Mouse (Mus musculus) embryonic stem cell, embryonic (primary cell): ENCODE measurements around the gene Olfr934.

Experiments
- CTCF ChIA-PET, 4 experiments: fragments of 300-600 bp in 2 of 4; fragments of 350-600 bp in 2 of 4; sonication (Branson Sonifier 250); formaldehyde crosslinking; loops; one replicate each; lab custom pipeline; 2022; ENCODE audit warnings: inconsistent platforms in 2 of 4; lab: Charles Lee
- POLR2A ChIA-PET, 4 experiments: fragments of 300-600 bp in 2 of 4; fragments of 350-600 bp in 2 of 4; sonication (Branson Sonifier 250); formaldehyde crosslinking; loops; one replicate each; lab custom pipeline; 2022; ENCODE audit warnings: antibody characterized with exemption in 4 of 4, inconsistent platforms in 1 of 4; lab: Charles Lee

Olfr934 gene

GRCm38 (mm10) chr9:38988215-38988614, at the start of gene Olfr934:
Gene Olfr934, minus strand, starts transcription at chr9:38988315.
- ChIA-PET CTCF (no interaction called here), POLR2A (no interaction called here)

GRCm38 (mm10) chr9:39023277-39023676, 35.2 kb upstream of the Olfr934 start, which contains the start of gene Olfr146:
Gene Olfr146, minus strand, starts transcription at chr9:39023377.
- ChIA-PET POLR2A (no interaction called here), CTCF (no interaction called here)

GRCm38 (mm10) chr9:38999583-38999982, 11.5 kb upstream of the Olfr934 start, which contains the start of gene Olfr935:
Gene Olfr935, minus strand, starts transcription at chr9:38999683.
- POLR2A ChIA-PET = no interaction called here
- CTCF ChIA-PET = no interaction called here

- CTCF ChIA-PET = no interaction called here
- POLR2A ChIA-PET = no interaction called here
These were observed 16.1 kb downstream of the Olfr934 start, which contains the start of gene Olfr933 for GRCm38 (mm10) chr9:38972013-38972412. Gene Olfr933, plus strand, starts transcription at chr9:38972313.

GRCm38 (mm10) chr9:38954124-38954416, 34.0 kb downstream of the Olfr934 start:
- ChIA-PET CTCF (no interaction called here), POLR2A (no interaction called here)

- ChIA-PET POLR2A (no interaction called here), CTCF (no interaction called here)
These were observed 34.6 kb downstream of the Olfr934 start for GRCm38 (mm10) chr9:38953401-38954123.
